Mouse (Mus musculus): ENCODE data around the gene AC124108.1.

DNA sequence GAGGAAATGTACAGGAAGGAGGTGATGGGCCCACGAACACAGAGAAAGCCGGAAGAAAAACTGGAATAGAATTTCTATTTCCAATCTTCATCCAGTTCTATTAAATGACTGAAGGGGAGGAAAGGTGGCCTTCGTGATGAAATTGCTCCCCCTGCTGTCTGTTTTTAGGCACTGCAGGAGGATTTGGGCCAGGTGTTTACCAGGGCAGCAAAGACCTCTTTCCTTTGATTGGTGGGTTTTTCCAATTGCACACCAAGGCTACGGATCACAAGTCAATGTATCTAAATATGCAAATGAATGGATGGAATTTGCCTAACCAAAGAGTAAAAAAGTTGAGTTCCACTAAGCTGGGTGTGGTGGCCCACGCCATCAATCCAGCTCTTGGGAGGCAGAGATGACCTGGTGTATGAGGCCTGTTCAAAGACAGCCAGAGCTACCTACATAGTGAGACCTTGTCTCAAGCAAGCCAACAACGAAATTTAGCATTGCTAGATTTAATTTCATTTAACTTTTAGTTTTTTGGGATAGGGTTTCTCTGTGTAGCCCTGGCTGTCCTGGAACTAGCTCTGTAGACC lies 46.4 kb downstream of the AC124108.1 start:
- TF ChIP-seq POLR2A (IDR thresholded peaks at IDR 0.05; ENCODE audit: control insufficient read depth, extremely low read depth, insufficient read depth, low read length, poor library complexity) (no peak), CTCF (IDR thresholded peaks at IDR 0.05; ENCODE audit: borderline replicate concordance, control insufficient read depth, extremely low read depth, insufficient read depth, low read length, poor library complexity) (no peak)

Measured in thymus, adult 2 months (tissue).